Mouse (Mus musculus) heart, postnatal 36 days (tissue): ENCODE results near the gene Rac1. TPM values are rescaled to one million over a fixed set of nuclear protein-coding genes. Genes with fewer than 3 reads are reported as not detected.
A peak's percentile ranks its signal among the peaks of the same experiment; 100 is the strongest.
"Not testable (repeated sequence)": the region's sequence is repeated elsewhere in the genome, so short reads cannot be mapped to it uniquely, and the experiment has no call there.

Experiments
- DNase-seq, 2 experiments: peaks; one replicate each; pipeline ENCODE4 v3.0.0; 2021 to 2022
- intact Hi-C: fragments of 180-260 bp; cut with DNase I; formaldehyde crosslinking; loops from one replicate; pipeline ENCODE4 v1.15.1; 2025
- total RNA-seq, 2 experiments: library from RNA; stranded (reverse); gene quantifications; 2 replicates each; pipeline ENCODE4 v1.2.3; 2021

Gene Rac1
- total RNA-seq, 2 experiments from 2014 or later, result 239 to 240 TPM

DNA sequence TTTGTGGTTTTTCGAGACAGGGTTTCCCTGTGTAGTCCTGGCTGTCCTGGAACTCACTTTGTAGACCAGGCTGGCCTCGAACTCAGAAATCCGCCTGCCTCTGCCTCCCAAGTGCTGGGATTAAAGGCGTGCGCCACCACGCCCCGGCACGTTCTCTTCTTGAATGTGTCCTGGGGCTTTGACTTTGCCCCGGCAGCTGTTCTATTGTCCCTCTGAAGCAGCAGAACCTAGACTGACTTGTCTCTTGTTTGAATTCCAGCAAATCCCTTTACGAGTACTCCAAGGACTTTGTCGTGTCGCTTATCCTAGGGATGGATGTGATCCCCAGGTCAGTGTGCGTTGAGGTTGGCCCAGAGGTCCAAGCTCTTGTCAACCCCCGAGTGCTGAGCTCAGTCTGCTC lies 27.1 kb downstream of the Rac1 start:
- DNase-seq, intact Hi-C loops: not testable (repeated sequence)

DNA sequence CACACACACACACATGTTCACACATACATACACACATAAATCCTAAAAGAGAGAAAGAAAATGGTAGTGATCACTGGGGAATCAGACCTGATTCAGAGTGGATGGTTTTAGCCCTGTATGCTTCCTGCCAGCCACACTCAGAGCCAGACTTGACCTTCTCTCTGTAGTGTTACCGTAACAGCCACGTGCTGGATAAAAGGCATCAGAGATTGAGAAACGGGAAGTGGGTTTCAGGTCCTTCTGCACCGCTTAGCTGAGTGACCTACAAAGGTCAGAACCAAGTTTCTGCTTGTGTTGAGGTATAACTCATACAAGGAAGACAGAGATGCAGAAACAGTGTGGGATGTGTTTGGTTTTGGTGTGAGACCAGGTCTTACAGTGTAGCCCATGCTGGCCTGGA lies 28.1 kb downstream of the Rac1 start:
- DNase-seq, result no peak
- intact Hi-C loops, result no loop called here

DNA sequence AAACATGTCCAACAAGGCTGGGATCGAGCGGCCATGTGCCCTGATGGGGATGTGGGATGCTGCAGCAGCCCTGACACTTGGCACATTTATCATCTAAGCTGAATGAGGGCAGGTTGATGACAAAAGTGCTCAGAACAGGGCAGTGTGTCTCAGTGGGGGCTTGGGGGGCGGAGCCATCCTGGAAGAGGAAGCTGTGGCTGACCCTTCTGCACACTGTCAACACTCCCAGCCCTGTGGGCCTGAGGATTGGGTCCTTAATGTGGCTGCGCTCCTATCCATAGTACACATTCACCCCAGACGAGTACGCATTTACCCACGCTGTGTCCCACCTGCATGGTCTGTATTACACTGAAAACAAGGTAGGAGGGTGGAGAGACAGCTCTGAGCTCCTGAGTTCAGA lies 28.6 kb downstream of the Rac1 start:
- intact Hi-C loops, result no loop called here
- DNase-seq, result no peak

DNA sequence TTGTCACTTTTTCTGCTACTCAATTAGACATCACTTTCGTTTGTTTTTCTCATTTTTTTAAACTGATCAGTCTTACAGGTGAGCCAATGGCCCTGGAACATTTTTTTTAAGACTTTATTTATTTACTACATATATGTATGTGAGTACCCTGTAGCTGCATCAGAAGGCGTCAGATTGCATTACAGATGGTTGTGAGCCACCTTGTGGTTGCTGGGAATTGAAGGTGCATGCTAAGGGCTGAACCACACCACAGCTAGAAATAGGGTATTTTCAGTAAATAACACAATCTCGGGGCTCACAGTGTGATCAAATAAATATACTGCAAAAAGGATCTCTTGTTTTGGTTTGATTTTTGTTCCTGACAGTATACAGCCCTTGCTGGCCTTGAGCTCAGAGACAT lies 30.4 kb downstream of the Rac1 start:
- intact Hi-C loops, result no loop called here
- DNase-seq, result no peak

DNA sequence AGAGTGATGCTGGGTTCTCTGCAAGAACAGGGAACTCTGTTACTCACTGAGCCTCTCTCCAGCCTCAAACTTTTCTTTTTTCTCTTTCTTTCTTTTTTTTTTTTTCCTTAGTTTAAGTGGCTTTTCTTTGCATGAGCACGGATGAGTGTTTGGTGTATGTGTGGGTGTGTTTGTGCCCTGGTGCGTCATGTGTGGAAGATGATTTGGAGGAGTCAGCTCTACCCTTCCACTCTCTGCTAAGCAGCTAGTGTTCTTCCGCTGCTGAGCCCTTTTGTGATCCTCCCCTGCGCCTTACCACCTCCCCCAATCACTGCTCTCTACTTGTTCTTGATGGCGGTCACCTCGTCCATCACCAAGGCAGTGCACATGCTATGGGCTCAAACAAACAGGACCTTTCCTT lies 32.1 kb downstream of the Rac1 start:
- intact Hi-C loops, result no loop called here
- DNase-seq, result no peak

DNA sequence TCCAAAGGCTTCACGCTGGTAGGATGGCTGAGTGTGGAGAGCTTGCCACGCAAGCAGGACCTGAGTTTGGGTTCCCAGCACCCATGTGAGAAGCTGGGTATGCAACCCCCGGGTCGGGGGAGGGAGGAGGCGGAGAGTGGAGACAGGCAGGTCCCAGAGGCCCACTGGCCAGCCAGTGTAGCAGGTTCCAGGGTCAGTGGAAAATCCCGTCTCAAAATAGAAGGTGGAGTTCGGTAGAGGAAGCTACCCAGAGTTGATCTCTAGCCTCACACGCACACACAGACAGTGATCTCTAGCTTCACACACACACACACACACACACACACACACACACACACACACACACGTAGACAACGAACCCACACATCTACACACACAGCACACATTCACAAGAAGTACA lies 34.7 kb downstream of the Rac1 start:
- intact Hi-C loops, result no loop called here
- DNase-seq, result no peak

DNA sequence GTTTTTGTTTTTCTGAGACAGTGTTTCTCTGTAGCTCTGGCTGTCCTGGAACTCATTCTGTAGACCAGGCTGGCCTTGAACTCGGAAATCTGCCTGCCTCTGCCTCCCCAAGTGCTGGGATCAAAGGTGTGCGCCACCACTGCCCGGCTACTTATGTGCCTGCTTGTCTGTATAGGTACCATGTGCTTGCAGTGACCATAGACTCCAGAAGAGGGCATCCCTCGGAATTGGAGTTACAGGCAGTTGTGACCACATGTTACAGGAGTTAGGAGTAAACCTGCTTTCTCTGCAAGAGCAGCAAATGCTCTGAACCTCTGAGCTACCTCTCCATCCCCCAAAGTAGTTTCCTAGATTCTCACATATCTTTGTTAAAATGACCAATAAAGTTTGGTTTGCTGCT lies 36.1 kb downstream of the Rac1 start:
- intact Hi-C loops, result no loop called here
- no peak for DNase-seq

DNA sequence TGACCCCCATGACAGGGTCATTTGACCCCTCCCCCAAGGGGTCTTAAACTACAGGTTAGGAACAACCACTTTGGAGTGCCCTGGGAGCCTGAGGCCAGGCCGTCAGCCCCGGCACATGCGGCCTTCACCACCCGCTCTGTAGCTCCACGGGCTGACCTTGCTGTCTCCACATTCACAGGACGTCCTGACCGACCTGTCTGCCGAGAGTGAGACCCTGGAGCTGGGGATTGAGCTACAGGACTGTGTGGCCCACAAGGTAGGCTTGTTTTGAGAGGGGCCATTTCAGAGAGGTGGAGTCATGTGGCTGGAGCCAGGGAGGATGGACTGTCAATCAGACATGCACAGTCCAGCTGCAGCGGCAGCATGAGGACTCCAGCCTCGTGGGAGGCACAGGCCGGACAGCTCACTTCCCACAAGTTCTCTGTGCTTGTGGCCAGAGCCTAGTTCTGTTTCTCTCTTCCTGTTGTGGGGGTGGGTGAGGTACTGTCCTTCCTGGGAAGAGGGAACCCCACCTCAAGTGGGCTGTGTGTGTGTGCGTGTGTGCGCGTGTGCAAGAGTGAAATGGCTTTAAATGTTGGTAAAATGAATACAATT lies 38.0 kb downstream of the Rac1 start:
- intact Hi-C loops, result no loop called here
- no peak for DNase-seq

DNA sequence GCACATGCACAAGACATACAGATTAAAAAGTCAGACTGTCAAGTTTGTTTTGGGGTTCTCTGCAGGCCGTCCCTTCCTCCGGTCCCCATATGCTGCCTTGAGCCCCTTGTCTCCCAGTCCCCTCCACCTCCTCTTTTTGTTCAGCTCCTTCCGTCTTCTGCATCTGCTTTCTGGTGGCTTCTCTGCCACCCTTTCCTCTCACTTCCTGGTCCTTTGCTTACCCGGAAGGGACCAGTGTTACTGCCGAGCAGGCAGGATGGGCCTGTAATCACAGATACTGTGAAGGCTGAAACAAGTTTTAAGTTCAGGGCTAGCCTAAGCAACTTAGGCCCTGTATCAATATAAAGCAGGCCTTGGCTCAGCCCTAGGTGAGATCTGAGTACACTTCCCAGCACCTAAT lies 39.8 kb downstream of the Rac1 start:
- intact Hi-C loops, result no loop called here

DNA sequence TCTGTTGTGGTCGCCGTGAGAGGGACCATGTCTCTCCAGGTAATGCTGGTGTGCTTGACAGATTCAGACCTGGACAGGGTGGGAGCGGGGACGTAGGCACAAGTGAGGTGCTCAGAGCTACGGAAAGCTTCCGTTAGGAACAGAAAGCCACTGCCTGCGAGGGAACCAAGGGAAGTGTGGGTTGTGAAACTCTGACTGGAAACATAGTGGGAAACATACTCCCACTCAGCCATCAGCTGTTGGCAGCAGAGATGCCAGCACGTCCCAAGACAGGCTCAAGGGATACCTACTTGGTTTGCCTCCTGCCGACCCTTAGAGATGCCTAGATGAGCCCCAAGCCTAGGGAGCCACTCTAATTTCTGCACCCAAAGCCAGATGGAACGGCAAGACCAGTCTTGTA lies 40.6 kb downstream of the Rac1 start:
- DNase-seq, result no peak
- intact Hi-C loops, result no loop called here

More for the DNA sequence above, 39.8 kb downstream of the Rac1 start:
- no peak for DNase-seq

DNA sequence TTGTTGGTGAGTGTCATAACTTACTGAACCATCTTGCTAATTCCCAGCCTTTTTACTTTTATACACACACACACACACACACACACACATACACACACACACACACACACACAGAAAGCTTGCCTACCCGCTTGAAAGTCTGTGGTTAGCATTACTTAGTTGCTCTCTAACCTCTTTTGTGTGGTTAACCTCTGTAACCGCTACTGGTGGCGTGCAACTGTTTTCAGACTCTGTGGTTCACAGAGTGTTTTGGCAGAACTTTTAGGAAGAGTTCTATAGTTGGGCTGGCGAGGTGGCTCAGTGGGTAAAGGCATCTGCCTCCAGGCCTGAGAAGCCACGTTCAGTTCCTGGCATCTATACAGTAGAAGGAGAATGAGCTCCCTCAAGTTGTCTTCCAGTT lies 42.9 kb downstream of the Rac1 start:
- no peak for DNase-seq
- intact Hi-C loops, result no loop called here

DNA sequence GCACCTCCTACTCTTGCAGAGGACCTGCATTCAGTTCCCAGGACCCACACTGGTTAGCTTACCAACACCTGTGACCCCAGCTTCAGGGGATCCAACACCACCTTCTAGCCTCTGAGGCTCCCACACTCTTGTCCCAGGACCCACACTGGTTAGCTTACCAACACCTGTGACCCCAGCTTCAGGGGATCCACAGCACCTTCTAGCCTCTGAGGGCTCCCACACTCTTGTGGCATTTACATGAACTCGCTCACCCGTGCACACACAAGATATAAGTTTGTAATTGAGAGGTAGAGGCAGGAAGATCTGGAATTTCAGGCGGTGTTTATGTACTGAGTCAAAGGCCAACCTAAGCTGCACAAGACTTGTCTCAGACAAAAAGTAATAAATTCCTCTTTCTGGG lies 49.9 kb downstream of the Rac1 start:
- intact Hi-C loops, result no loop called here
- no peak for DNase-seq

DNA sequence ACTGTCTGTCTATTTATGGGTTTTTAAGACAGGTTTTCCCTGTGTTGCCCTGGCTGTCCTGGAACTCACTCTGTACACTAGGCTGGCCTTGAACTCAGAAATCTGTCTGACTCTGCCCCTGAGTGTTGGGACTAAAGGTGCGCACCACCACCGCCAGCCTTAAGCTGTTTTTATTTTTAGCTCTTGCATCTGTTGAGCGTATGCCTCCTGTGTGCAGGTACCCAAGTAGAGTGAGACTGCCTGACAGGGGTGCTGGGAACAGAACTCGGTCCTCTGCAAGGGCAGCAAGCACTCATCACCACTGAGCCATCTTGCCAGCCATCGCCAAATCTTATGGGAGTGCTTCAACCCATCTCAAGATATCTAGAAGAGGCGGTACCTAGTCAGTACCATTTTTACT lies 51.8 kb downstream of the Rac1 start:
- intact Hi-C loops, result no loop called here

DNA sequence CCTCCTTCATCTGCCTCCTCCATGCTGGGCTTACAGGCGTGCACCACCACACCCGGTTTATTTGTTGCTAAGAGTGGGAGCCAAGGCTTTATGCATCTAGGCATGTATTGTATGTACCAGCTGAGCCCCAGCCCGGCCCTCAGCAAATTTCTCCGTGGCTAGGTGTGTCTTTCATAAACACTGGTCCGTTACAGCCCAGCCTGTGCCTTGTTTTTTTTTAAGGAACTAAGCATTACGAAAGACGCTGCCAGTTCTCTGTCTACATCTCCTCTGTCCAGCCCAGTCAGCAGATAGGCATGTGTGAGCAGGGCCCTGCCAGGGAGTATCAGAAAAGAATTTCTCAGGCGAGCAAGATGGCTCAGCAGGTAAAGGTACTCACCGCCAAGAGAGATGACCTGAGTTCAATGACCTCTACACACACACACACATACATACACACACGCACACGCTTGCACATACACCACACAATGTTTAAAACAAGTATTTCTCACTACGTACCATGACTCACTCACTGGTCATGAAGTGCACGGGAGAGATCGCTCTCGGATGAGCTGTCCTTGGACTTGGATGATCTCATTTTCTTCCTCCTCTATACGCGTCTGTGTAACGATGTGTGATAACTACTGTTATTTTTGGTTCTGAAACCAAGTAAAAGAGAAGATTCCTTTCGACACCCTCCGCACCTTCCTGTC lies 52.5 kb downstream of the Rac1 start:
- intact Hi-C loops, result no loop called here

More for the DNA sequence above, 51.8 kb downstream of the Rac1 start:
- no peak for DNase-seq

DNA sequence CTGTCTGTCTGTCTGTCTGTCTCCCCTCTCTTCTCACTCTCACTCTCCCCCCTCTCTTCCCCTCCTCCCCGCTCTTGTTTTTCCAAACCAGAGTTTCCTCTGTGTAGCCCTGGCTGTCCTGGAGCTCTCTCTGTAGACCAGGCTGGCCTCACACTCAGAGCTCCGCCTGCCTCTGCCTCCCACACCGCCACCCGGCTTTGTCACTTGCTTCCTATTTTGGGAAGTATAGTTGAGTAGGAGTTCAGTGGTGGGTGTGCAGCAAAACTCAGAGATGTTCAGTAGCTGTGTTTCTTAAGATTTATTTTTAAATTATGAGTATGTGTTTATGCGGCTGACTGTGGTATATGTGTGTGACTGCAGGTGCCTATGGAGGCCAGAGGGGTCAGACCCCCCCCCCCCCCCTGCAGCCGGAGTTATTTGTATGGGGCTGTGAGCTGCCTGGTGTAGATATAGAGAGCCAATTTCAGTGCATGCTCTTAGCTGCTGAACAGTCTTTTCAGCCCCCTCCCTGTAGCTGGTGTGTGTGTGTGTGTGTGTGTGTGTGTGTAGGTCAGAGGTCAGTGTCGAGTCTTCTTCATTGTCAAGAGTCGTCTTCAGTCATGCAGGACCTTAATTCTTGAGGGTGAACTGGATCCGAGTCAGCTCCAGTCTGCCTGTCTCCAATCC lies 55.8 kb downstream of the Rac1 start:
- DNase-seq, result no peak
- intact Hi-C loops, result no loop called here

More for the DNA sequence above, 52.5 kb downstream of the Rac1 start:
- DNase-seq, result no peak

DNA sequence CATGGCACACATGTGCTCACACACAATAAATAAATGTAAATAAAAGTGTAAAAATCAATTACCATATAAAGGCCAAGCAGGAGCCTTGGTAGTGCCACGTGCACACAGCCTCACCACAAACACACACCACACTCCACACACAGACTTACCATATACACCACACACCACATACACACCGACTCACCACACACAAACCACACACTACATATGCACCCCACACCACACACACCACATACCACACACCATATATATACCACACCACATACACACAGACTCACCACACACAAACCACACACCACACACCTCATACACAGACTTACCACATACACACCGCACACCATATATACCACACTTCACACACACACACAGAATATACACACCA lies 56.7 kb downstream of the Rac1 start:
- intact Hi-C loops, result no loop called here
- no peak for DNase-seq

DNA sequence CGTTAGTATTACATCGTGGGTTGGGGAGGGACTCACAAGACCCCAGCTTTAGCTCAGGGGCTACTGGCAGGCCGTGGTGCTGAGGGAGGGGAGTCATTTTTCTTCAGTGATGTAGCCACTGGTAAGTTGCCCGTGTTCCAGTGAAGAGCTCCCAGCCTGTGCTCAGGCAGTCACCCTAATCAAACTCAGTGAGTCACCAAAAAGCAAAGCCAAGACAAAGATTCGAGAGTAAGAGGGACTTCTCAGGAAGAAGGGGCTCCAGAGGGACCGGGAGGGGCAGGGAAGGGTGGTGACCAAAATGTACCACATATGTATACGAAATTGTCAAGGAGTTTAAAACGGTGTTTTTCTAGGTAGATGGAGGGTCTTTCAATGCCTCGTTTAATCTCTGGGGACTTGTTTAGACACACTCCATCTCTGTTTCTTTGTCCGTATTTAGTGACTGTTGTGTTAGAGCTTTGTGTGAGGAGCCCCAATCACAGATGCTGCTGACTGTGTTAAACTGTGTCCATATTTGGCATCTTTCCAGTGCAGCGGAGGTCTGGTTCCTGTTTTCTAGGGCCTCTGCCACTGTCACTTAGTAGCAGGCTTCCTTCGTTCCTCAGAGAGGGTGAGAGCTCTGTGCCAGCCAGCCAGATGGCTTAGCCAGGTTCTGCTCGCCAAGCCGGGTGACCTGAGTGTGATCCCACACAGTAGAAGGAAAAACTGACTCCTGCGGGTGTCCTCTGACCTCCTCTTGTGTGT lies 57.2 kb downstream of the Rac1 start:
- DNase-seq, result peak; percentile 52
- intact Hi-C loops, result no loop called here

DNA sequence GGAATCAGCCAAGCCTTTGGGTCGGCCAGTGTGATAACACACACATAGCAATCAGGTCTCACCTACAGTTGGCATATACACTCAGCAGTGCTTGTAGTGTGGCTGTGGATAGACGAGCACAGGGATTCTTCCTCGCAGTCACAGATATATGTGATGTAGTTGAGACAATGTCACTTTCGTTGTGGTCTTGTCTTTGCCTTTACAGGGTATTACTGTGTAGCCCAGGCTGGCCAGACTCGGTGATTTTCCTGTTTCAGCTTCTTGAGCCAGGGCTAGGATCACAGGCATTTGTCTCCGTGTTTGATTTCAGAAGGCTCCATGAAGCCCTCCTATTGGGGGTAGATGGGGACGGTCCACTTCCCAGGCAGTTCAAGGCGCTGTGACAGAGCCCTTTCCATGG lies 58.2 kb downstream of the Rac1 start:
- intact Hi-C loops, result no loop called here
- no peak for DNase-seq

DNA sequence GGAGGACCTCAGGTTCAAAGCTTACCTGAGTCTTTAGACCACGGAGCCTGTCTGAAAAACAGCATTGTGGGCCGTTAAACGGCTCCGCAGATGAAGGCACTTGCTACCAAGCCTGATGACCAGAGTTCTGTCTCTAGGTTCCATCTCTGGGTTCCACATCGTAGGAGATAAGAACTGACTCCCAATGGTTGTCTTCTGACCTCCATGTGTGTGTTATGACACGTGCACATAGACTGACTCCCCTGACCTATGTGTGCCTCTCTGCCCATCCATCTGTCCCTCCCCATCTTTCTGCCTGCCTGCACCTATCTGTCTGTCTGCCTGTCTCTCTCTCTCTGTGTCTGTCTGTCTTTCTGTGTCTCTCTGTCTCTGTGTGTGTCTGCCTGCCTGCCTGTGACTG lies 59.9 kb downstream of the Rac1 start:
- no peak for DNase-seq
- intact Hi-C loops, result no loop called here

DNA sequence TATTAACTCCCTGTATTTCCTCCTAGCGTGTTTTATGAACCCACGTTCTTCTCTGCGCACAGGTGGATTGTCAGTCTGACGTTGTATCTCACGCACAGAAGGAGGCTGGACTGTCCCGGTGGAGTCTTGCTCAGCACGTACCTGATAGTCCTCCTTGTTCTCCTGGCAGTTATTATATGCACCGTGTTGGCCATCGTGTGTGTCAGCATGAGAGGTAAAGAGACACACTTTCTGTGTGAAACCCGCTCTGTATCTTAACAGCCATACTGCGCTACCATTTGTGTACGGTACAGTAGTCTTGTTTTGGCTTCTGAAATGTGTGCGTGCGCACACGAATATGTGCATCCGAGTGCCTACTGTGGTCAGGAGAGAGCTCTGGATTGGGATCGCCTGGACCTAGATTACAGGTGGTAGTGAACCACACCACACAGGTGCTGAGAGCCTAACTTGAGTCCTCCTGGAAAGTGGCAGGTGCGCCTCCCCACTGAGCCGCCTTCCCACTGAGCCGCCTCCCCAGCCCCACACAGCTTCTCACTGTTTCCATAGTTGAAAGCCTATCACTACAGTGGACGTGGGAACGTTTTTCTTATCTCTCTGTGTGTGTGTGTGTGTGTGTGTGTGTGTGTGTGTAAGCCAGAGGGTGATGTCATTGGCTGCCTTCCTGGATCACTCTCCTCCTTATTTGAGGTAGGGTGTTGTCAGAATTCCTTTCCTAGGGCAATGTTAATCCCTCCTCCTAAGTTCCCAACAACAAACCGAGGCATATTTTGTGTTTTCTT lies 60.8 kb downstream of the Rac1 start:
- no peak for DNase-seq
- intact Hi-C loops, result no loop called here
